Mouse (Mus musculus): Measurements from ENCODE around the gene Pipox.

- TF ChIP-seq POLR2A (IDR thresholded peaks at IDR 0.05; ENCODE audit: borderline replicate concordance, extremely low read depth, insufficient read depth, insufficient read length, poor library complexity, severe bottlenecking) (no peak), CTCF (IDR thresholded peaks at IDR 0.05; ENCODE audit: borderline replicate concordance, extremely low read depth, insufficient read depth, insufficient read length) (peak; percentile 27; the same call in 1 of the 2 replicates)
These were observed 9.9 kb upstream of the Pipox start for GRCm38 (mm10) chr11:77903761-77904160.

Measured in brain, embryonic 14.5 days (tissue).